Mouse (Mus musculus) thymus, adult 2 months (tissue): ENCODE data around the gene Oaz1. TPM values are rescaled to one million over a fixed set of nuclear protein-coding genes. Genes with fewer than 3 reads are reported as not detected.
"Not testable (repeated sequence)": the region's sequence is repeated elsewhere in the genome, so short reads cannot be mapped to it uniquely, and the experiment has no call there.

Experiments
- DNase-seq: peaks from one replicate; pipeline ENCODE4 v3.0.0; 2021
- H3K27ac ChIP-seq: fragments of 200-500 bp; 2 replicates; pipeline ENCODE4 v1.5.1; 2012; ENCODE audit warnings: low read length, control low read depth; ENCODE audit not compliant: control insufficient read depth, insufficient read depth
- H3K27me3 ChIP-seq: fragments of 200-500 bp; 2 replicates; pipeline ENCODE4 v1.6.1; 2012; ENCODE audit warnings: mild to moderate bottlenecking, low read length, moderate library complexity, mixed read lengths; ENCODE audit not compliant: control insufficient read depth, insufficient read depth
- H3K36me3 ChIP-seq: fragments of 200-500 bp; 2 replicates; pipeline ENCODE4 v1.6.1; 2012; ENCODE audit warnings: mild to moderate bottlenecking, low read length, moderate library complexity; ENCODE audit not compliant: control insufficient read depth, insufficient read depth
- H3K4me1 ChIP-seq: fragments of 200-500 bp; replicated peaks from 2 replicates; pipeline ENCODE4 v1.6.1; 2012; ENCODE audit warnings: low read length; ENCODE audit not compliant: control insufficient read depth, insufficient read depth
- H3K4me3 ChIP-seq: fragments of 200-500 bp; 2 replicates; pipeline ENCODE4 v1.5.1; 2012; ENCODE audit warnings: mild to moderate bottlenecking, low read length, control low read depth, moderate library complexity; ENCODE audit not compliant: control insufficient read depth, insufficient read depth
- CTCF ChIP-seq: fragments of 200-500 bp; IDR thresholded peaks from 2 replicates; pipeline ENCODE4 v1.5.1; 2012; ENCODE audit warnings: mild to moderate bottlenecking, control low read depth, low read length, moderate library complexity, borderline replicate concordance; ENCODE audit not compliant: control insufficient read depth, poor library complexity, insufficient read depth; ENCODE audit errors: extremely low read depth
- POLR2A ChIP-seq: fragments of 200-500 bp; IDR thresholded peaks from 2 replicates; pipeline ENCODE4 v1.6.1; 2012; ENCODE audit warnings: mild to moderate bottlenecking, low read length, control low read depth, moderate library complexity; ENCODE audit not compliant: control insufficient read depth, poor library complexity, insufficient read depth; ENCODE audit errors: extremely low read depth
- WGBS: fragments of 180-500 bp; shearing (Covaris S2); methylation state at CpG from one replicate; pipeline ENCODE4 v1.1.7; 2018; 5-methylcytosine and 5-hydroxymethylcytosine counted together
- polyA plus RNA-seq: library from polyadenylated mRNA; depleted of rRNA; stranded (reverse); fragments of >200 nt; gene quantifications from 2 replicates; pipeline ENCODE4 v1.2.3, GENCODE M21; 2012

Oaz1 gene
- polyA plus RNA-seq, 1 experiment: 1,988 TPM

GRCm38 (mm10) chr10:80822528-80822927, 3.9 kb upstream of the Oaz1 start:
- WGBS: 82% methylated on average over 5 of the region's 5 CpGs
- TF ChIP-seq POLR2A (no peak), CTCF (no peak)
- no peak for DNase-seq
- Histone ChIP-seq H3K4me3 (no peak overlapping the region), H3K36me3 (no peaks in the 10 kb centered on the region), H3K27ac (no peak overlapping the region), H3K27me3 (no peaks in the 10 kb centered on the region), H3K4me1 (peaks cover 13% of the 10 kb centered on the region)

DNA sequence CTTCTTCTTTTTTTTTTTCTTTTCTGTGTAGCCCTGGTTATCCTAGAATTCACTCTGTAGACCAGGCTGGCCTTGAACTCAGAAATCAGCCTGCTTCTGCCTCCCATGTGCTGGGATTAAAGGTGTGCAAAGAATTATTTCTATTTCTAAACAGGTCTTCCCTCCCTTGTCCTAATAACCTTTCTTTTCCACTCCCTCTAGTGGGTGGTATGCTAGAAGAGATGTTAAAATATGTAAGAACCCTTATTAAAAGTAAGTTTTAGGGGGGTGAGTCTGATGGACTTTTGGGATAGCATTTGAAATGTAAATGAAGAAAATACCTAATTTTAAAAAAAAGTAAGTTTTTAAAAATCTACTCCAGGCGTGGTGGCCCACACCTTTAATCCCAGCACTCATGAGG, 3.1 kb upstream of the Oaz1 start:
- Histone ChIP-seq H3K4me1 (peaks cover 21% of the 10 kb centered on the region), H3K36me3 (no peaks in the 10 kb centered on the region), H3K4me3 (no peak overlapping the region), H3K27me3 (no peaks in the 10 kb centered on the region), H3K27ac (peak overlapping the region; percentile 92; the same call in 1 of the 2 replicates)
- DNase-seq: no peak
- TF ChIP-seq POLR2A: no peak
- 88% methylated on average over 1 of the region's 1 CpGs for WGBS

DNA sequence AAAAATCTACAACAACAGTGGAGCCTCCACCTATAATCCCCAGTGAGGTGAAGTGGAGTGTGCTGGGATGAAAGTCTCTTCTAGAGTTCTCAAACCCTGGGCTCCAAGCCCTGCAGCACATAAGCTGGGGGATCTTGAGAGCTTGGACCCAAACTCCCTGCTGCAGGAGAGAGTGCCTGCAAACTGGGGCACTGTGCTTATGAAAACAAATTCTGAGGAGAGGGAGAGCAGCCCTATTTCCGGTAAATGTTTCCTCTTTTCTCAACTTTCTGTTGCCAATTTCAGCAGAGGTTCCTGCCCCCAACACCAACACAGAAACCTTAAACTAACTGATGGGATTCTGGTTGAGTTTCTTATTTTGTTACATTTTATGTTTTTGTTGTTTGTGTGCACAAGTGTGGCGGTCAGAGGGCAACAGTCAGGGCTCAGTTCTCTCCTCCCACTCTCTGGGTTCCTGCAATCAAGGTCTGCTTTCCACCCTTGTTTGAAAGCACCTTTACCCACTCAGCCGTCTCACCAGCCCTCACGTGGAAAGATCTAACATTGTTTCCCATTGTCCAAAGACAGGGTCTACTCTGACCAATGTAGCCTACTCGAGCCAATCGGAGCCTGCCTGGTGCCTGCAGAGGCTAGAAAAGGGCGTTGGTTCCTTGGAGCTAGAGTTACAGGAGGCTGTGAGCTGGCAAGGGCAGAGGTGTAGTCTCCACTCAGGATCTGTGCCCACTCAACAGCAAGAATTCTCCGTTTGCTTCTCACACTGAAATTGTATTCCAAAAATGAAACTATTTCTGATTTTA, 2.4 kb upstream of the Oaz1 start:
- peak; percentile 45 for DNase-seq
- Histone ChIP-seq H3K4me3 (peak overlapping the region; percentile 12), H3K27ac (peak overlapping the region; percentile 92), H3K27me3 (no peaks in the 10 kb centered on the region), H3K4me1 (peaks cover 21% of the 10 kb centered on the region), H3K36me3 (no peaks in the 10 kb centered on the region)
- 10% methylated on average over 8 of the region's 8 CpGs for WGBS
- TF ChIP-seq POLR2A (peak; percentile 56; the same call in 1 of the 2 replicates), CTCF (no peak)

GRCm38 (mm10) chr10:80824827-80825226, 1.6 kb upstream of the Oaz1 start:
- no peak for TF ChIP-seq CTCF
- no peak for TF ChIP-seq POLR2A
- H3K27ac ChIP-seq: peak overlapping the region; percentile 92; the same call in 1 of the 2 replicates
- no peak overlapping the region for H3K4me3 ChIP-seq
- WGBS: 38% methylated on average over 2 of the region's 2 CpGs
- H3K36me3 ChIP-seq: peaks cover 8% of the 10 kb centered on the region
- peaks cover 21% of the 10 kb centered on the region for H3K4me1 ChIP-seq
- DNase-seq: no peak
- no peaks in the 10 kb centered on the region for H3K27me3 ChIP-seq

DNA sequence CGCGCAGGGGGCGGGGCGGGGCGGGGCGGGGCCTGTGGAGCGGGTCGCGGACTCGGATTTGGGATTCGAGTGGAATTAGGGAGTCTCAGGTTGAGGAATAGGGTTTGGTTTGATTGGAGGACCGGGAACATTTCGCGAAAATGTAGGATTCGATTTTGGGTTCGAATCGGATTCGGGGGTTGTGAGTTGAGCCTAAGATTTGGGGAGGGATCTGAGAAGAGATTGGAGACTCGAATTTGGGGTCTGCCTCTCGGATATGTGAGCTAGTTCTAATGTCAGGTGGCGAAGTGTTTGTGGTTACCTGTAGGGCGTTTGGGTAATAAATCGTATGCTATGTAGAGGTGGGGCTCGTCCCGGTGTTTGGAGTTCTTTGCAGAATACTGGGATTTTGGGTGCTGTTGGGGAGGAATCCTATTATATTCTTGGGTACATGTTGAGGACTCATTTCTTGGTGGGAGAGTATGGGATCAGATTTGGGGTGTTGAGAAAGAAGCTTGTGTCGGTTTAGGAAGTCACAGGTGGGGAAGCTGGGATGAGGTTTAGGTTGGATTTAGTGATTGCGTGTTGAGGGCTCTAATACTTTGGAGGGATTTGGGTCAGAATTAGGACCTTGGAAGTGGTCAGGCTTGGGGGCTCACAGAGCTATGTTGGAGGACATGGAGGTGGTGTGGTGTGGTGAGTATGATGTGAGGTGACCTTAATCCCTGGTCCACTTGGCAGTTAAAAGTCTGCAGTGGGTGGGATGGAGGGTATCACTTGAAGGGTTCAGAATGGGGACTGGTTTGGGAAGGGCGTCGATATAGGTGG, 810 bp downstream of the Oaz1 start:
- H3K27me3 ChIP-seq: no peaks in the 10 kb centered on the region
- H3K27ac ChIP-seq: no peak overlapping the region
- H3K4me1 ChIP-seq: peaks cover 21% of the 10 kb centered on the region
- TF ChIP-seq CTCF (no peak), POLR2A (no peak)
- no peak for DNase-seq
- peaks cover 10% of the 10 kb centered on the region for H3K36me3 ChIP-seq
- 3% methylated on average over 29 of the region's 29 CpGs for WGBS
- peak overlapping the region; percentile 78 for H3K4me3 ChIP-seq

DNA sequence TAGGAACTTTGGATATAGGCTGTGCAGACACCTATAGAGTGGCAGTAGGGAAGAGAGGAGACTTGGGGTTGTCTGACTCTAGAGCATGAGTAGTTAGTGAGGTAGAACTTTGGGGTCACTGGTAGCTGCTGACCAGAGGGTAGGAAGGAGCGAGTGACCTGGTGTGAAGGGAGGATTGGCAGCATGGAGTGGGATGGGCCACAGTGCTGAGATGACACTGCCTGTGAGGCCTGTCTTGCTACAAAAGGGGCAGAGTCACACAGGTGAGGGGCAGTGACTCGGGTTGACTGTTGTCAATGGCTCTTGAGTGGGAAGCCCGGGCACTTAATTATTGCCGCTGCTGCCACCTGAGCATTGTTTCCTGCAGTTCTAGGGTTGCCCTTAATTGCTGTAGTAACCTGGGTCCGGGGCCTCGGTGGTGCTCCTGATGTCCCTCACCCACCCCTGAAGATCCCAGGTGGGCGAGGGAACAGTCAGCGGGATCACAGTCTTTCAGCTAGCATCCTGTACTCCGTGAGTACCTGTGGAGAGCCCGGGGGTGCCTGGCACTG, 1.5 kb downstream of the Oaz1 start:
- no peak for DNase-seq
- WGBS: 63% methylated on average over 10 of the region's 10 CpGs
- TF ChIP-seq POLR2A: no peak
- no peak for TF ChIP-seq CTCF
- Histone ChIP-seq H3K4me1 (peaks cover 21% of the 10 kb centered on the region), H3K36me3 (peaks cover 10% of the 10 kb centered on the region), H3K27me3 (no peaks in the 10 kb centered on the region), H3K4me3 (peak overlapping the region; percentile 78), H3K27ac (no peak overlapping the region)

GRCm38 (mm10) chr10:80828587-80828986, 2.1 kb downstream of the Oaz1 start:
- H3K4me3 ChIP-seq: not testable (repeated sequence)

More at GRCm38 (mm10) chr10:80828587-80828986, 2.1 kb downstream of the Oaz1 start:
- DNase-seq, H3K27ac ChIP-seq, H3K27me3 ChIP-seq: not testable (repeated sequence)
- 82% methylated on average over 9 of the region's 9 CpGs for WGBS
- Histone ChIP-seq H3K4me1 (peaks cover 21% of the 10 kb centered on the region), H3K36me3 (peaks cover 10% of the 10 kb centered on the region)
